Mouse (Mus musculus): Measurements from ENCODE around the gene Gripap1. TPM values are rescaled to one million over a fixed set of nuclear protein-coding genes. Genes with fewer than 3 reads are reported as not detected.

Gripap1 gene
- polyA plus RNA-seq, 1 experiment: 23.2 TPM

GRCm38 (mm10) chrX:7867141-7867540 lies 77.6 kb downstream of the Gripap1 start:
- H3K27me3 ChIP-seq (ENCODE audit: control insufficient read depth, insufficient read depth, low read length): no peaks in the 10 kb centered on the region
- H3K4me3 ChIP-seq (ENCODE audit: low read depth, low read length): no peak overlapping the region
- TF ChIP-seq POLR2A (IDR thresholded peaks at IDR 0.05; ENCODE audit: low read depth, low read length) (no peak), CTCF (IDR thresholded peaks at IDR 0.05; ENCODE audit: extremely low read depth, insufficient read length, insufficient replicate concordance, low read depth, low read length) (no peak)
- no peak overlapping the region for H3K27ac ChIP-seq (ENCODE audit: insufficient read depth, low read depth, low read length)
- WGBS: 95% methylated on average over 1 of the region's 1 CpGs
- no peaks in the 10 kb centered on the region for H3K4me1 ChIP-seq (ENCODE audit: control insufficient read depth, insufficient read depth, insufficient read length, low read length)
- peaks cover 21% of the 10 kb centered on the region for H3K36me3 ChIP-seq (ENCODE audit: control insufficient read depth, insufficient read depth, low read length)

GRCm38 (mm10) chrX:7868506-7868905 lies 78.9 kb downstream of the Gripap1 start:
- H3K27ac ChIP-seq (ENCODE audit: insufficient read depth, low read depth, low read length): no peak overlapping the region
- TF ChIP-seq CTCF (IDR thresholded peaks at IDR 0.05; ENCODE audit: extremely low read depth, insufficient read length, insufficient replicate concordance, low read depth, low read length) (no peak), POLR2A (IDR thresholded peaks at IDR 0.05; ENCODE audit: low read depth, low read length) (no peak)
- H3K4me1 ChIP-seq (ENCODE audit: control insufficient read depth, insufficient read depth, insufficient read length, low read length): no peaks in the 10 kb centered on the region
- 52% methylated on average over 2 of the region's 2 CpGs for WGBS
- no peak overlapping the region for H3K4me3 ChIP-seq (ENCODE audit: low read depth, low read length)
- H3K36me3 ChIP-seq (ENCODE audit: control insufficient read depth, insufficient read depth, low read length): peaks cover 33% of the 10 kb centered on the region
- H3K27me3 ChIP-seq (ENCODE audit: control insufficient read depth, insufficient read depth, low read length): no peaks in the 10 kb centered on the region

- Histone ChIP-seq H3K27ac (ENCODE audit: insufficient read depth, low read depth, low read length) (no peak overlapping the region), H3K4me1 (ENCODE audit: control insufficient read depth, insufficient read depth, insufficient read length, low read length) (no peaks in the 10 kb centered on the region), H3K27me3 (ENCODE audit: control insufficient read depth, insufficient read depth, low read length) (no peaks in the 10 kb centered on the region), H3K36me3 (ENCODE audit: control insufficient read depth, insufficient read depth, low read length) (peaks cover 38% of the 10 kb centered on the region), H3K4me3 (ENCODE audit: low read depth, low read length) (no peak overlapping the region)
- no peak for TF ChIP-seq CTCF (IDR thresholded peaks at IDR 0.05; ENCODE audit: extremely low read depth, insufficient read length, insufficient replicate concordance, low read depth, low read length)
- no peak for TF ChIP-seq POLR2A (IDR thresholded peaks at IDR 0.05; ENCODE audit: low read depth, low read length)
- WGBS: 47% methylated on average over 3 of the region's 3 CpGs
Measured at GRCm38 (mm10) chrX:7869826-7870225, 80.3 kb downstream of the Gripap1 start.

Other genes with a start within 250 kb of the Gripap1 start
- 0.62 and 1.2 TPM in 2 replicates for gene Foxp3, start 216.1 kb upstream of the Gripap1 start, polyA plus RNA-seq (2012; rRNA removed)
- gene Ppp1r3f, start 215.5 kb upstream of the Gripap1 start, polyA plus RNA-seq (2012; rRNA removed): 0.98 and 1.6 TPM in 2 replicates
- gene Ccdc22, start 184.2 kb upstream of the Gripap1 start, polyA plus RNA-seq (2012; rRNA removed): 5.0 and 11.1 TPM in 2 replicates
- 0.03 and 0.04 TPM in 2 replicates for gene Cacna1f, start 182.7 kb upstream of the Gripap1 start, polyA plus RNA-seq (2012; rRNA removed)
- 2.4 and 3.2 TPM in 2 replicates for gene Syp, start 151.3 kb upstream of the Gripap1 start, polyA plus RNA-seq (2012; rRNA removed)
- 10.3 and 13.0 TPM in 2 replicates for gene Prickle3, start 132.5 kb upstream of the Gripap1 start, polyA plus RNA-seq (2012; rRNA removed)
- 99.6 and 138 TPM in 2 replicates for gene Plp2, start 118.4 kb upstream of the Gripap1 start, polyA plus RNA-seq (2012; rRNA removed)
- 0.90 and 1.5 TPM in 2 replicates for gene Magix, start 108.5 kb upstream of the Gripap1 start, polyA plus RNA-seq (2012; rRNA removed)
- gene Gpkow, start 92.6 kb upstream of the Gripap1 start, polyA plus RNA-seq (2012; rRNA removed): 2.3 and 3.6 TPM in 2 replicates
- 14.9 and 33.6 TPM in 2 replicates for gene Wdr45, start 75.4 kb upstream of the Gripap1 start, polyA plus RNA-seq (2012; rRNA removed)
- gene Gm45208, start 67.5 kb upstream of the Gripap1 start, polyA plus RNA-seq (2012; rRNA removed): 0.10 and 0.25 TPM in 2 replicates
- gene Praf2, start 61.3 kb upstream of the Gripap1 start, polyA plus RNA-seq (2012; rRNA removed): 36.5 and 46.2 TPM in 2 replicates
- 16.3 and 65.1 TPM in 2 replicates for gene Ccdc120, start 38.9 kb upstream of the Gripap1 start, polyA plus RNA-seq (2012; rRNA removed)
- gene Tfe3, start 27.2 kb upstream of the Gripap1 start, polyA plus RNA-seq (2012; rRNA removed): 19.5 and 23.0 TPM in 2 replicates
- gene Kcnd1, start 32.5 kb downstream of the Gripap1 start, polyA plus RNA-seq (2012; rRNA removed): 0.72 and 1.3 TPM in 2 replicates
- 22.0 and 45.8 TPM in 2 replicates for gene Otud5, start 51.6 kb downstream of the Gripap1 start, polyA plus RNA-seq (2012; rRNA removed)
- gene Pim2, start 88.5 kb downstream of the Gripap1 start, polyA plus RNA-seq (2012; rRNA removed): 6.8 and 14.5 TPM in 2 replicates
- 53.4 and 99.6 TPM in 2 replicates for gene Slc35a2, start 94.3 kb downstream of the Gripap1 start, polyA plus RNA-seq (2012; rRNA removed)
- 15.0 and 31.7 TPM in 2 replicates for gene Pqbp1, start 109.5 kb downstream of the Gripap1 start, polyA plus RNA-seq (2012; rRNA removed)
- 20.8 and 31.8 TPM in 2 replicates for gene Timm17b, start 109.6 kb downstream of the Gripap1 start, polyA plus RNA-seq (2012; rRNA removed)
- not detected in 2 replicates for gene Gm10491, start 118.1 kb downstream of the Gripap1 start, polyA plus RNA-seq (2012; rRNA removed)
- gene Gm10490, start 119.8 kb downstream of the Gripap1 start, polyA plus RNA-seq (2012; rRNA removed): not detected in 2 replicates
- gene Pcsk1n, start 130.1 kb downstream of the Gripap1 start, polyA plus RNA-seq (2012; rRNA removed): 10.8 and 21.1 TPM in 2 replicates
- not detected in 2 replicates for gene Eras, start 138.8 kb downstream of the Gripap1 start, polyA plus RNA-seq (2012; rRNA removed)
- gene Hdac6, start 158.1 kb downstream of the Gripap1 start, polyA plus RNA-seq (2012; rRNA removed): 5.8 and 11.0 TPM in 2 replicates
- 0.25 and 0.47 TPM in 2 replicates for gene Gata1, start 188.3 kb downstream of the Gripap1 start, polyA plus RNA-seq (2012; rRNA removed)
- 10.0 and 20.4 TPM in 2 replicates for gene Glod5, start 228.7 kb downstream of the Gripap1 start, polyA plus RNA-seq (2012; rRNA removed)